Mouse (Mus musculus) retina, embryonic 14.5 days (tissue): ENCODE measurements around the gene Olfr1402.
A peak's percentile ranks its signal among the peaks of the same experiment; 100 is the strongest.

Source experiments
- DNase-seq: peaks from one replicate; pipeline ENCODE4 v3.0.0-alpha.2; 2015; ENCODE audit warnings: low spot score

Olfr1402 gene

DNA sequence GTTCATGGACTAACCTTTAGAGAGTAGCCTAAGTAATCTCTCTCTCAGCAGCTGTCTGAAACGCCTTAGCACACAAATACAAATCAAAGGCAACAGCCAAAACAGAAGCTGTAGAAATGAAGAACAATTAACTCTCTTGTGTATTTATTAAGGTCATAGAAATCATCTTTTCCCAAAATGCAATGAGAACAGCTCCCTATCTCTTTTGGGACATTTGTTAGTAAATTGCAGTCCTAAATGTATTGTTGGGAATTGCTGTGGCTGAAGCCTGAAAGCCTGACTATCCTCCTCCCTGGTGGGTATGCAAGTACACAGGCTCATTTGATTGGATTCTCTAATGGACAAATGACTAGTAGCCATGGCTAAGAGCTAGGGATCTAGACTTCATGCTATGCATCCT lies at the start of gene Olfr1402:
TSS of gene Olfr1402 (minus strand) at position 101 of the 400 bp plus-strand sequence.
- no peak for DNase-seq

GRCm38 (mm10) chr3:97455286-97455685 lies 33.5 kb upstream of the Olfr1402 start:
- no peak for DNase-seq

DNA sequence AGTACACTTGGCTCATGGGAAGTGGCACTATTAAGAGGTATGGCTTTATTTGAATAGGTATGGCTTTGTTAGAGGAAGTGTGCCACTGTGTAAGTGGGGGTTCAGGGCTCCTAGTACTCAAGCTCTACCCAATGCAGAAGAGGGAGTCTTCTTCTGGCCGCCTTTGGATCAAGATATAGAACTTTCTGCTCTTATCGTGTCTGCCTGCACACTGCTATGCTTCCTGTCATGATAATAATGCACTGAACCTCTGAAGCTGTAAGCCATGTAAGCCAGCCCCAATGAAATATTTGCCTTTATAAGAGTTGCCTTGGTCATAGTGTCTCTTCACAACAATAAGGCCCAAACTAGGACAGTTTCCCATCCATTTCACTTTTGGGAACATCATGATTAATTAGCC lies 16.8 kb upstream of the Olfr1402 start:
- no peak for DNase-seq

DNA sequence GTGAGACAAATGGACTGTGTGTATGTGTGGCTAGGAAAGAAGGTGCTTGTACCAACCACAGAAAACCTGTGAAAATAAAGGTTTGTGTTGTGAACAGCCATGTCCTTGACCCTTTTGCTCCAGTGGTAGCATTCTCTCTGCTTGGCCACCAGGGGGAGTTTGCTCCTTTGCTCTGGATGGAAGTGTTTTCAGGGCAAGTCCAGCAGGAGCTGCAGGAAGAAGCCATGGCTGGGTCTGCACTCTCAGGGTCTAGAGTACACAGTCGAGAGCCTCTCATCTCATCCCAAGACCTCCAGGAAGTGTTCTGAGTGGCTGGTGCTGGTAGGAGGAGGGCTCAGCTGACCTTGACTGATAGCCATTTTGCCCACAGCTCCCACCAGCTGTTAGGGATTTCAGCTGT lies 27.5 kb downstream of the Olfr1402 start:
- peak; percentile 62 for DNase-seq

DNA sequence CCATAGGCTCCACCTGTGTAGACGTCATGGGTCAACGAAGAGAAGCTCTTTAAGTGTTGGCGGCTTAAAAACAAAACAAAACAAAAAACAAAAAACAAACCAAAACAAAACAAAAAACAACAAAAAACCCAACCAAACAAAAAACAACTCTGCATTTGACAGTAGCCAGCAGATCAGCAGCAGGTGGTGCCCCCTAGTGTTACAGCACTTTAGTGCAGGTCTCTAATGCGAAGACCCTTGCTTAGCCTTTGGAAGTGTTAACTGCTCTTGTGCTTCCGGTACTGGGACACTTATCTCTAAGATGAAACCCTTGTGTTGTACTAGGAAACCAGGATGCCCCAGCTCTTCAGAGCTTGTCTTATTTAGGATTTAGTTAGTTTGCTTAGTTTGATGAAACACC lies 28.7 kb downstream of the Olfr1402 start:
- peak; percentile 70 for DNase-seq

- DNase-seq, result no peak
These were observed 51.4 kb downstream of the Olfr1402 start for GRCm38 (mm10) chr3:97370382-97370781.

DNA sequence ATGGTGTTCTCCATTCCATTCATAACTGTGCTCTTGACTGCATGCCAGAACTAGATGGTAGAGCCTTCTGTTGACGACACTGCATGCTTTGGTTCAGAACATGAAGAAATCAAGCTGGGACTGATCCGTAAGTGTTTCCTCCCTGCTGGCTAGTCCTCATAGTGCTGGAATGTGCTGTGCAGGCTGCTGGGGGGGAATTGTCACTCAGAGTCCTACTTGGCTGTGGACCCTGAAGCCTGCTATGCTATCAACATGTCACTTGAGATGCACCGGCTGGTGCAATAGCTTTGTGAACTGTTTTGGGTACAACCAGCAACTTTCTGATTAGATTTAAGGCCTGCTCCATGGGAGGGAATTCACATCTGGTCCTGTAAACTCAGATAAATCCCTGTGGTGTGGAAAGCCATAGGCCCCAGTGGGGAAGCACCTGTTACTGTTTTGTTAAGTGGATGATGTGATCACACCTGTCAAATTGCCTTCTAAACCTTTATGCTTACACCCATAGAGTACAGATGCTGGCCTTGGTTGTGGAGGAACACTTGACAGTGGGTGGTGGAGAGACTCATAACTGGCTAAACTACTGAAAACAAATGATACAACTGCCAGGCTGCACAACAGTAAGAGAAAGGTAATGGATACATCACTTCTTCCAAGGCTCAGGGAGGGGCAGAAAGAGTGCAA lies 58.3 kb downstream of the Olfr1402 start:
- DNase-seq, result no peak

- peak; percentile 61 for DNase-seq
These were observed 63.4 kb downstream of the Olfr1402 start for GRCm38 (mm10) chr3:97358448-97358847.
